Mouse (Mus musculus) MEL (cell line): Measurements from ENCODE around the gene Nedd1. TPM values are rescaled to one million over a fixed set of nuclear protein-coding genes. Genes with fewer than 3 reads are reported as not detected.

Experiments
- DNase-seq: peaks from one replicate; pipeline ENCODE4 v3.0.0; 2011; ENCODE audit warnings: low read depth, low spot score
- H3K27ac ChIP-seq: 2 replicates; pipeline ENCODE4 v1.5.1; 2012; ENCODE audit warnings: low read depth, mild to moderate bottlenecking, control low read depth, low read length, moderate library complexity; ENCODE audit not compliant: control insufficient read depth
- H3K27me3 ChIP-seq, 2 experiments: fragments of 150-350 bp in 1 of 2; sonication (generic) in 1 of 2; 2 replicates each; pipeline ENCODE4 v1.6.1; 2012; ENCODE audit warnings: low read length in 2 of 2, mild to moderate bottlenecking in 2 of 2, improper control_type of control experiment in 1 of 2, moderate library complexity in 1 of 2; ENCODE audit not compliant: insufficient read depth in 2 of 2, control insufficient read depth in 1 of 2
- H3K36me3 ChIP-seq, 2 experiments: 2 replicates each; pipeline ENCODE4 v1.6.1; 2012 to 2014; ENCODE audit warnings: low read length in 2 of 2, improper control_type of control experiment in 1 of 2, inconsistent platforms in 1 of 2, mild to moderate bottlenecking in 1 of 2; ENCODE audit not compliant: insufficient read depth in 2 of 2, control insufficient read depth in 1 of 2
- H3K4me1 ChIP-seq, 2 experiments: fragments of 150-350 bp in 1 of 2; sonication (generic) in 1 of 2; 2 replicates each; pipeline ENCODE4 v1.6.1; 2012; ENCODE audit warnings: low read length in 2 of 2, improper control_type of control experiment in 1 of 2, mild to moderate bottlenecking in 1 of 2; ENCODE audit not compliant: insufficient read depth in 2 of 2, control insufficient read depth in 1 of 2
- H3K4me3 ChIP-seq, 2 experiments: fragments of 150-350 bp in 1 of 2; sonication (generic) in 1 of 2; 2 replicates each; pipeline ENCODE4 v1.5.1; 2012; ENCODE audit warnings: low read depth in 2 of 2, low read length in 2 of 2, mild to moderate bottlenecking in 2 of 2, moderate library complexity in 2 of 2, control low read depth in 1 of 2, improper control_type of control experiment in 1 of 2; ENCODE audit not compliant: control insufficient read depth in 1 of 2, insufficient read depth in 1 of 2
- H3K79me2 ChIP-seq: 2 replicates; pipeline ENCODE4 v1.6.1; 2012; ENCODE audit warnings: mild to moderate bottlenecking, low read length, moderate library complexity; ENCODE audit not compliant: control insufficient read depth, poor library complexity, insufficient read depth
- H3K9ac ChIP-seq: 2 replicates; pipeline ENCODE4 v1.6.1; 2012; ENCODE audit warnings: low read depth, mild to moderate bottlenecking, control low read depth, low read length, moderate library complexity; ENCODE audit not compliant: control insufficient read depth, poor library complexity, severe bottlenecking
- H3K9me3 ChIP-seq: fragments of 150-350 bp; sonication (generic); replicated peaks from 2 replicates; pipeline ENCODE4 v1.6.1; 2012; ENCODE audit warnings: mild to moderate bottlenecking, low read length, improper control_type of control experiment, moderate library complexity; ENCODE audit not compliant: insufficient read depth
- CHD1 ChIP-seq: IDR thresholded peaks from 2 replicates; pipeline ENCODE4 v1.6.1; 2012; ENCODE audit warnings: low read depth, mild to moderate bottlenecking, inconsistent platforms, low read length, improper control_type of control experiment
- EP300 ChIP-seq, 2 experiments: IDR thresholded peaks; 2 replicates each; pipeline ENCODE4 v1.6.1; 2011; ENCODE audit warnings: improper control_type of control experiment in 2 of 2, low read length in 2 of 2, low read depth in 1 of 2, mild to moderate bottlenecking in 1 of 2
- GABPA ChIP-seq: IDR thresholded peaks from 2 replicates; pipeline ENCODE4 v1.6.1; 2012; ENCODE audit warnings: low read depth, mild to moderate bottlenecking, inconsistent platforms, low read length, improper control_type of control experiment, moderate library complexity
- GATA1 ChIP-seq: IDR thresholded peaks from 2 replicates; pipeline ENCODE4 v1.6.1; 2011; ENCODE audit warnings: low read depth, low read length, improper control_type of control experiment
- HCFC1 ChIP-seq: IDR thresholded peaks from 2 replicates; pipeline ENCODE4 v1.6.1; 2012; ENCODE audit warnings: low read depth, mild to moderate bottlenecking, inconsistent platforms, low read length, improper control_type of control experiment, moderate library complexity
- JUND ChIP-seq: IDR thresholded peaks from 2 replicates; pipeline ENCODE4 v1.6.1; 2011; ENCODE audit warnings: low read depth, mild to moderate bottlenecking, improper control_type of control experiment, low read length
- KAT2A ChIP-seq: conservative IDR thresholded peaks from 2 replicates; pipeline ENCODE4 v1.6.1; 2012; ENCODE audit warnings: low read depth, low read length, improper control_type of control experiment, inconsistent platforms
- MAFK ChIP-seq: IDR thresholded peaks from 2 replicates; pipeline ENCODE4 v1.6.1; 2011; ENCODE audit warnings: low read depth, mild to moderate bottlenecking, low read length, improper control_type of control experiment, borderline replicate concordance
- MAZ ChIP-seq: IDR thresholded peaks from 2 replicates; pipeline ENCODE4 v1.6.1; 2012; ENCODE audit warnings: low read depth, mild to moderate bottlenecking, inconsistent platforms, low read length, improper control_type of control experiment
- MEF2A ChIP-seq: IDR thresholded peaks from 2 replicates; pipeline ENCODE4 v1.6.1; 2014; ENCODE audit warnings: low read depth, mild to moderate bottlenecking, inconsistent platforms, low read length, improper control_type of control experiment; ENCODE audit not compliant: poor library complexity, insufficient replicate concordance, severe bottlenecking; ENCODE audit errors: extremely low read depth
- MXI1 ChIP-seq: IDR thresholded peaks from 2 replicates; pipeline ENCODE4 v1.6.1; 2011; ENCODE audit warnings: mild to moderate bottlenecking, low read depth, low read length, improper control_type of control experiment
- MYB ChIP-seq: IDR thresholded peaks from 2 replicates; pipeline ENCODE4 v1.6.1; 2011; ENCODE audit warnings: mild to moderate bottlenecking, low read depth, low read length, improper control_type of control experiment
- MYC ChIP-seq: IDR thresholded peaks from 2 replicates; pipeline ENCODE4 v1.6.1; 2011; ENCODE audit warnings: low read depth, mild to moderate bottlenecking, low read length, improper control_type of control experiment, moderate library complexity
- NELFE ChIP-seq: IDR thresholded peaks from 2 replicates; pipeline ENCODE4 v1.6.1; 2011; ENCODE audit warnings: low read depth, low read length, improper control_type of control experiment
- NRF1 ChIP-seq: IDR thresholded peaks from 2 replicates; pipeline ENCODE4 v1.6.1; 2014; ENCODE audit warnings: low read depth, mild to moderate bottlenecking, inconsistent platforms, low read length, improper control_type of control experiment, moderate library complexity; ENCODE audit not compliant: poor library complexity, insufficient read depth, severe bottlenecking
- POLR2AphosphoS2 ChIP-seq: IDR thresholded peaks from 2 replicates; pipeline ENCODE4 v1.6.1; 2011; ENCODE audit warnings: low read length, improper control_type of control experiment
- POLR2AphosphoS5 ChIP-seq: IDR thresholded peaks from 2 replicates; pipeline ENCODE4 v1.6.1; 2012; ENCODE audit warnings: low read depth, borderline replicate concordance, mild to moderate bottlenecking, inconsistent platforms, low read length, moderate library complexity, mixed read lengths
- RAD21 ChIP-seq: IDR thresholded peaks from 2 replicates; pipeline ENCODE4 v1.6.1; 2011; ENCODE audit warnings: mild to moderate bottlenecking, low read depth, low read length, improper control_type of control experiment
- RCOR1 ChIP-seq: IDR thresholded peaks from 2 replicates; pipeline ENCODE4 v1.6.1; 2012; ENCODE audit warnings: low read depth, mild to moderate bottlenecking, inconsistent platforms, low read length, improper control_type of control experiment
- SIN3A ChIP-seq: IDR thresholded peaks from 2 replicates; pipeline ENCODE4 v1.6.1; 2012; ENCODE audit warnings: low read length, improper control_type of control experiment, inconsistent platforms
- SMC3 ChIP-seq: IDR thresholded peaks from 2 replicates; pipeline ENCODE4 v1.6.1; 2011; ENCODE audit warnings: low read depth, low read length, improper control_type of control experiment
- TAL1 ChIP-seq: IDR thresholded peaks from 2 replicates; pipeline ENCODE4 v1.6.1; 2012; ENCODE audit warnings: mild to moderate bottlenecking, inconsistent platforms, low read length, moderate library complexity, mixed read lengths
- TBP ChIP-seq: IDR thresholded peaks from 2 replicates; pipeline ENCODE4 v1.8.0; 2011; ENCODE audit warnings: low read depth, low read length, improper control_type of control experiment
- TCF12 ChIP-seq: IDR thresholded peaks from 2 replicates; pipeline ENCODE4 v1.6.1; 2014; ENCODE audit warnings: low read depth, mild to moderate bottlenecking, inconsistent platforms, low read length, improper control_type of control experiment, moderate library complexity
- UBTF ChIP-seq: IDR thresholded peaks from 2 replicates; pipeline ENCODE4 v1.6.1; 2012; ENCODE audit warnings: low read depth, mild to moderate bottlenecking, inconsistent platforms, low read length, improper control_type of control experiment, moderate library complexity, borderline replicate concordance; ENCODE audit not compliant: insufficient read depth
- USF2 ChIP-seq, 2 experiments: IDR thresholded peaks; 2 replicates each; pipeline ENCODE4 v1.6.1; 2011 to 2012; ENCODE audit warnings: improper control_type of control experiment in 2 of 2, low read length in 2 of 2, borderline replicate concordance in 1 of 2, inconsistent platforms in 1 of 2, low read depth in 1 of 2, mild to moderate bottlenecking in 1 of 2; ENCODE audit not compliant: insufficient read depth in 1 of 2
- ZKSCAN1 ChIP-seq: IDR thresholded peaks from 2 replicates; pipeline ENCODE4 v1.6.1; 2012; ENCODE audit warnings: low read depth, mild to moderate bottlenecking, inconsistent platforms, low read length, improper control_type of control experiment, moderate library complexity
- ZMIZ1 ChIP-seq: IDR thresholded peaks from 2 replicates; pipeline ENCODE4 v1.6.1; 2012; ENCODE audit warnings: low read depth, mild to moderate bottlenecking, inconsistent platforms, low read length, improper control_type of control experiment, moderate library complexity
- ZNF384 ChIP-seq: IDR thresholded peaks from 2 replicates; pipeline ENCODE4 v1.6.1; 2012; ENCODE audit warnings: low read depth, mild to moderate bottlenecking, inconsistent platforms, low read length, improper control_type of control experiment
- polyA plus RNA-seq, 2 experiments: library from polyadenylated mRNA; stranded (reverse) in 1 of 2; unstranded in 1 of 2; fragments of >175 nt in 1 of 2; fragments of >200 nt in 1 of 2; gene quantifications; 2 replicates each; pipeline versions ENCODE4 v1.2.1 to v1.2.4; 2012; ENCODE audit warnings: low replicate concordance in 2 of 2, low read depth in 1 of 2; ENCODE audit not compliant: insufficient read length in 2 of 2, insufficient read depth in 1 of 2, missing spikeins in 1 of 2
- total RNA-seq: library from RNA; depleted of rRNA; stranded (reverse); fragments of 300-350 nt; gene quantifications from 2 replicates; pipeline ENCODE4 v1.2.3, GENCODE M21; 2012

Gene Nedd1
- total and polyA plus RNA-seq, 3 experiments, result 15.5 to 22.1 TPM; not detected in 1

GRCm38 (mm10) chr10:92675056-92675455 is 47.2 kb downstream of the Nedd1 start:
- Histone ChIP-seq H3K4me1 (peaks cover 15 to 23% of the 10 kb centered on the region in 2 experiments), H3K36me3 (peaks cover 0 to 22% of the 10 kb centered on the region in 2 experiments; a peak in 2 of 4 replicates), H3K4me3 (no peak overlapping the region), H3K79me2 (no peaks in the 10 kb centered on the region), H3K9me3 (no peaks in the 10 kb centered on the region), H3K27ac (no peak overlapping the region), H3K27me3 (no peaks in the 10 kb centered on the region), H3K9ac (no peak overlapping the region)
- TF ChIP-seq POLR2AphosphoS2, result no peak
- TF ChIP-seq NELFE, result no peak
- TF ChIP-seq MXI1, result no peak
- no peak for TF ChIP-seq RCOR1
- TF ChIP-seq SIN3A, result no peak
- no peak for TF ChIP-seq ZKSCAN1
- TF ChIP-seq KAT2A, result no peak
- no peak for TF ChIP-seq HCFC1
- no peak for TF ChIP-seq ZMIZ1
- no peak for TF ChIP-seq RAD21
- TF ChIP-seq CHD1, result no peak
- no peak for TF ChIP-seq UBTF
- no peak for TF ChIP-seq GATA1
- TF ChIP-seq USF2 (IDR thresholded peaks at IDR 0.05; ENCODE audit: borderline replicate concordance in 1 of 2, insufficient read depth in 1 of 2, low read depth in 1 of 2, low read length in 2 of 2), result no peak
- no peak for TF ChIP-seq EP300 (IDR thresholded peaks at IDR 0.05; ENCODE audit: low read depth in 1 of 2, low read length in 2 of 2)
- no peak for TF ChIP-seq JUND
- no peak for TF ChIP-seq MAFK
- no peak for TF ChIP-seq MYC
- no peak for TF ChIP-seq MAZ
- DNase-seq, result no peak

GRCm38 (mm10) chr10:92671906-92672305 is 50.3 kb downstream of the Nedd1 start:
- Histone ChIP-seq H3K36me3 (peaks cover 0 to 22% of the 10 kb centered on the region in 2 experiments; a peak in 2 of 4 replicates), H3K79me2 (no peaks in the 10 kb centered on the region), H3K27me3 (no peaks in the 10 kb centered on the region), H3K9ac (no peak overlapping the region), H3K9me3 (no peaks in the 10 kb centered on the region), H3K4me1 (peaks cover 15 to 20% of the 10 kb centered on the region in 2 experiments), H3K27ac (peak overlapping the region; percentile 52), H3K4me3 (no peak overlapping the region)
- peak; percentile 91 for DNase-seq
- TF ChIP-seq ZNF384, result 0 out of 2 replicates have a peak, but pooled peaks have one; percentile 48
- peak; percentile 89 for TF ChIP-seq SIN3A
- TF ChIP-seq HCFC1, result 0 out of 2 replicates have a peak, but pooled peaks have one; percentile 35
- peak; percentile 85 for TF ChIP-seq MYB
- TF ChIP-seq POLR2AphosphoS5, result no peak
- no peak for TF ChIP-seq ZKSCAN1
- TF ChIP-seq GABPA, result peak; percentile 51; the same call in 1 of the 2 replicates
- no peak for TF ChIP-seq JUND
- peak; percentile 99 for TF ChIP-seq RCOR1
- peak; percentile 67; the same call in 1 of the 2 replicates for TF ChIP-seq MEF2A
- no peak for TF ChIP-seq UBTF
- no peak for TF ChIP-seq USF2 (IDR thresholded peaks at IDR 0.05; ENCODE audit: borderline replicate concordance in 1 of 2, insufficient read depth in 1 of 2, low read depth in 1 of 2, low read length in 2 of 2)
- no peak for TF ChIP-seq NELFE
- TF ChIP-seq NRF1, result peak; percentile 60
- peak; percentile 59 for TF ChIP-seq TAL1
- TF ChIP-seq RAD21, result no peak
- TF ChIP-seq TBP, result no peak
- peak; percentile 97 for TF ChIP-seq EP300 (IDR thresholded peaks at IDR 0.05; ENCODE audit: low read depth in 1 of 2, low read length in 2 of 2)
- 0 out of 2 replicates have a peak, but pooled peaks have one; percentile 13 for TF ChIP-seq SMC3
- TF ChIP-seq TCF12, result peak; percentile 93
